Mouse (Mus musculus): ENCODE results near the gene Gm6377. TPM values are rescaled to one million over a fixed set of nuclear protein-coding genes. Genes with fewer than 3 reads are reported as not detected.

Gm6377 gene
- polyA plus RNA-seq, 1 experiment from 2014 or later: 0.06 TPM

- Histone ChIP-seq H3K4me2 (no peak overlapping the region), H3K4me3 (no peak overlapping the region), H3K9ac (no peak overlapping the region), H3K27ac (replicated peaks) (no peak overlapping the region), H3K9me3 (no peaks in the 10 kb centered on the region), H3K4me1 (replicated peaks) (no peaks in the 10 kb centered on the region), H3K36me3 (no peaks in the 10 kb centered on the region), H3K27me3 (no peaks in the 10 kb centered on the region)
- ATAC-seq (ENCODE audit: low FRiP score, low read depth): no peak
- 92% methylated on average over 3 of the region's 3 CpGs for WGBS
Measured at GRCm38 (mm10) chrX:109235383-109236036, 39.0 kb downstream of the Gm6377 start.

DNA sequence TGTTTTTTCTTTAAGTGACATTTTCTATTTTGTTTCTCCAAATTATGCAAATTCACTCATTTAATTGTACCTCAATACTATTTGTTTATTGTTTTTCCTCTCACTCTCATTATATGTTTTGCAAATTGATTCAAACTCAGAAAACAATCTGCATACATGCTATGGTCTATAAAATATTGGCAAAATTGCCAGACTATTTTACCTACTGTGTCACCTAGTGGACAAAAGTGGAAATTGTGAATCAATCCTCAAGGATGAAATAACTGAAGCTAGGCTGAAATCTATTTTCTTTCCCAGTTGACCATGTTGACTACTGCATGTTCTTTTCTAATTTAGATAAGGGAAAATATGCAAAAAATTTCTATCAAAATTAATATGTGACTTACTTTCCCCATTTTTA lies 41.6 kb downstream of the Gm6377 start:
- Histone ChIP-seq H3K36me3 (no peaks in the 10 kb centered on the region), H3K27ac (replicated peaks) (no peak overlapping the region), H3K9ac (no peak overlapping the region), H3K4me1 (replicated peaks) (no peaks in the 10 kb centered on the region), H3K27me3 (no peaks in the 10 kb centered on the region), H3K4me2 (no peak overlapping the region), H3K9me3 (no peaks in the 10 kb centered on the region), H3K4me3 (no peak overlapping the region)
- ATAC-seq (ENCODE audit: low FRiP score, low read depth): no peak

Other genes starting within 250 kb of the Gm6377 start
- gene Hmgn5, start 183.4 kb upstream of the Gm6377 start, polyA plus RNA-seq (2015; fragmentation: Nextera tagmentation; extraction: Ambion mirVana): 11.0 and 14.1 TPM in 2 replicates
- gene Sh3bgrl, start 101.4 kb upstream of the Gm6377 start, polyA plus RNA-seq (2015; fragmentation: Nextera tagmentation; extraction: Ambion mirVana): 181 and 186 TPM in 2 replicates

Data from hindbrain, embryonic 15.5 days (tissue).